Mouse (Mus musculus): ENCODE data around the gene Ptpn23.
A peak's percentile ranks its signal among the peaks of the same experiment; 100 is the strongest.
"Not testable (repeated sequence)": the region's sequence is repeated elsewhere in the genome, so short reads cannot be mapped to it uniquely, and the experiment has no call there.

Gene Ptpn23

GRCm38 (mm10) chr9:110384369-110384929 is 23.6 kb downstream of the Ptpn23 start:
- DNase-seq (ENCODE audit: low read depth, low spot score) = no peak

- DNase-seq (ENCODE audit: low read depth, low spot score) = no peak
These were observed 26.7 kb downstream of the Ptpn23 start for GRCm38 (mm10) chr9:110381292-110381691.

- peak; percentile 6 for DNase-seq (ENCODE audit: low read depth, low spot score)
These were observed 27.4 kb downstream of the Ptpn23 start for GRCm38 (mm10) chr9:110380662-110381061.

GRCm38 (mm10) chr9:110379361-110379760 is 28.7 kb downstream of the Ptpn23 start:
- DNase-seq (ENCODE audit: low read depth, low spot score) = no peak

GRCm38 (mm10) chr9:110377655-110378054 is 30.4 kb downstream of the Ptpn23 start:
- not testable (repeated sequence) for DNase-seq (ENCODE audit: low read depth, low spot score)

GRCm38 (mm10) chr9:110375668-110376067 is 32.3 kb downstream of the Ptpn23 start:
- DNase-seq (ENCODE audit: low read depth, low spot score) = no peak

- no peak for DNase-seq (ENCODE audit: low read depth, low spot score)
These were observed 34.1 kb downstream of the Ptpn23 start for GRCm38 (mm10) chr9:110373871-110374270.

GRCm38 (mm10) chr9:110369860-110370259 is 38.2 kb downstream of the Ptpn23 start:
- no peak for DNase-seq (ENCODE audit: low read depth, low spot score)

GRCm38 (mm10) chr9:110366746-110367145 is 41.3 kb downstream of the Ptpn23 start:
- DNase-seq (ENCODE audit: low read depth, low spot score) = peak; percentile 3

GRCm38 (mm10) chr9:110362337-110362736 is 45.7 kb downstream of the Ptpn23 start:
- DNase-seq (ENCODE audit: low read depth, low spot score) = no peak

GRCm38 (mm10) chr9:110361299-110361698 is 46.7 kb downstream of the Ptpn23 start:
- no peak for DNase-seq (ENCODE audit: low read depth, low spot score)

- DNase-seq (ENCODE audit: low read depth, low spot score) = no peak
These were observed 49.7 kb downstream of the Ptpn23 start for GRCm38 (mm10) chr9:110358341-110358740.

- DNase-seq (ENCODE audit: low read depth, low spot score) = no peak
These were observed 55.9 kb downstream of the Ptpn23 start for GRCm38 (mm10) chr9:110351932-110352632.

- no peak for DNase-seq (ENCODE audit: low read depth, low spot score)
These were observed 56.7 kb downstream of the Ptpn23 start for GRCm38 (mm10) chr9:110351350-110351749.

- no peak for DNase-seq (ENCODE audit: low read depth, low spot score)
These were observed 57.4 kb downstream of the Ptpn23 start for GRCm38 (mm10) chr9:110350612-110351011.

- no peak for DNase-seq (ENCODE audit: low read depth, low spot score)
These were observed 57.8 kb downstream of the Ptpn23 start for GRCm38 (mm10) chr9:110350188-110350587.

GRCm38 (mm10) chr9:110348899-110349298 is 59.1 kb downstream of the Ptpn23 start:
- no peak for DNase-seq (ENCODE audit: low read depth, low spot score)

- no peak for DNase-seq (ENCODE audit: low read depth, low spot score)
These were observed 62.8 kb downstream of the Ptpn23 start for GRCm38 (mm10) chr9:110345057-110345739.

- no peak for DNase-seq (ENCODE audit: low read depth, low spot score)
These were observed 64.2 kb downstream of the Ptpn23 start for GRCm38 (mm10) chr9:110343805-110344204.

GRCm38 (mm10) chr9:110342008-110342407 is 66.0 kb downstream of the Ptpn23 start:
- DNase-seq (ENCODE audit: low read depth, low spot score) = no peak

- DNase-seq (ENCODE audit: low read depth, low spot score) = no peak
These were observed 67.8 kb downstream of the Ptpn23 start for GRCm38 (mm10) chr9:110340037-110340750.

Data from mesoderm, embryonic 11.5 days (tissue).